Mouse (Mus musculus) liver, embryonic 15.5 days (tissue): ENCODE measurements around the gene Lonp1. TPM values are rescaled to one million over a fixed set of nuclear protein-coding genes. Genes with fewer than 3 reads are reported as not detected.

ENCODE experiments used
- ATAC-seq: fragments of 200-750 bp; cut with Nextera tagmentation; 2 replicates; pipeline ENCODE4 v1.8.0; 2017; ENCODE audit warnings: moderate number of reproducible peaks, mild to moderate bottlenecking, moderate library complexity; ENCODE audit not compliant: insufficient read depth
- H3K27ac ChIP-seq: fragments of 300-500 bp; sonication (generic); replicated peaks from 2 replicates; pipeline ENCODE4 v1.5.1; 2015; ENCODE audit warnings: mild to moderate bottlenecking, inconsistent platforms
- H3K27me3 ChIP-seq: fragments of 300-500 bp; sonication (generic); 2 replicates; pipeline ENCODE4 v1.6.1; 2015; ENCODE audit warnings: mild to moderate bottlenecking, inconsistent platforms
- H3K36me3 ChIP-seq: fragments of 300-500 bp; sonication (generic); replicated peaks from 2 replicates; pipeline ENCODE4 v1.6.1; 2015; ENCODE audit warnings: moderate library complexity, mild to moderate bottlenecking, inconsistent platforms
- H3K4me1 ChIP-seq: fragments of 300-500 bp; sonication (generic); replicated peaks from 2 replicates; pipeline ENCODE4 v1.6.1; 2015; ENCODE audit warnings: inconsistent platforms
- H3K4me2 ChIP-seq: fragments of 300-500 bp; sonication (generic); 2 replicates; pipeline ENCODE4 v1.6.1; 2015; ENCODE audit warnings: moderate library complexity, mild to moderate bottlenecking, inconsistent platforms
- H3K4me3 ChIP-seq: fragments of 300-500 bp; sonication (generic); replicated peaks from 2 replicates; pipeline ENCODE4 v1.5.1; 2015; ENCODE audit warnings: mild to moderate bottlenecking, inconsistent platforms
- H3K9ac ChIP-seq: fragments of 300-500 bp; sonication (generic); 2 replicates; pipeline ENCODE4 v1.6.1; 2015; ENCODE audit warnings: moderate library complexity, mild to moderate bottlenecking, inconsistent platforms
- H3K9me3 ChIP-seq: fragments of 300-500 bp; sonication (generic); replicated peaks from 2 replicates; pipeline ENCODE4 v1.6.1; 2016; ENCODE audit warnings: inconsistent platforms
- WGBS: fragments of 180-500 bp; shearing (Covaris S2); methylation state at CpG from one replicate; pipeline ENCODE4 v1.1.7; 2015; ENCODE audit warnings: mixed read lengths; ENCODE audit not compliant: insufficient replicate concordance; 5-methylcytosine and 5-hydroxymethylcytosine counted together
- polyA plus RNA-seq: library from polyadenylated mRNA; unstranded; fragments of >200 nt; fragmentation: Nextera tagmentation; extraction: Ambion mirVana; gene quantifications from 2 replicates; pipeline ENCODE4 v1.2.1, GENCODE M21; 2015

Gene Lonp1
- polyA plus RNA-seq, 1 experiment from 2014 or later: 36.9 TPM

DNA sequence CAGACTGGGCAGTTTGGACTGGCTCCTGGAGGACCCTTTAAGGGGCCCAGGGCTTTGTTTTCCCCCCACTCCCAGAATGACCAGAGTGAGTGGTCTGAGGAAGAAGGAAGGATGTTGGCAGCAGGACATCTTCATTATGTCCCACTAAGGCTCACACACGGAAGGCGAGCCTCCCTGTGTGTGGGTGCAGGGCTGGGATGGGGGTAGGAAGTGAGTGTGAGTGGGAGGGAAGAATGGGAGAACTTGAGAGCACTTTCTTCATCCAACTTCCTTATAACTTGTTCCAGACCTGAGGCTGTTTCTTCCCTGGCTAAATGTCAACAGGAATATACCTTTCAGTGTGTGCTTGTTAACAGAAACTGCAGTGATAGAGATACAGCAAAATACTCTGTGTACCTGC is 15.4 kb downstream of the Lonp1 start:
- H3K4me3 ChIP-seq: peak overlapping the region; percentile 41; the same call in 1 of the 2 replicates
- peaks cover 38% of the 10 kb centered on the region for H3K36me3 ChIP-seq
- H3K4me1 ChIP-seq: peaks cover 74% of the 10 kb centered on the region
- no peak overlapping the region for H3K9ac ChIP-seq
- no peaks in the 10 kb centered on the region for H3K9me3 ChIP-seq
- ATAC-seq: no peak
- H3K27me3 ChIP-seq: no peaks in the 10 kb centered on the region
- peak overlapping the region; percentile 59 for H3K4me2 ChIP-seq
- 79% methylated on average over 2 of the region's 2 CpGs for WGBS
- H3K27ac ChIP-seq: peak overlapping the region; percentile 86

DNA sequence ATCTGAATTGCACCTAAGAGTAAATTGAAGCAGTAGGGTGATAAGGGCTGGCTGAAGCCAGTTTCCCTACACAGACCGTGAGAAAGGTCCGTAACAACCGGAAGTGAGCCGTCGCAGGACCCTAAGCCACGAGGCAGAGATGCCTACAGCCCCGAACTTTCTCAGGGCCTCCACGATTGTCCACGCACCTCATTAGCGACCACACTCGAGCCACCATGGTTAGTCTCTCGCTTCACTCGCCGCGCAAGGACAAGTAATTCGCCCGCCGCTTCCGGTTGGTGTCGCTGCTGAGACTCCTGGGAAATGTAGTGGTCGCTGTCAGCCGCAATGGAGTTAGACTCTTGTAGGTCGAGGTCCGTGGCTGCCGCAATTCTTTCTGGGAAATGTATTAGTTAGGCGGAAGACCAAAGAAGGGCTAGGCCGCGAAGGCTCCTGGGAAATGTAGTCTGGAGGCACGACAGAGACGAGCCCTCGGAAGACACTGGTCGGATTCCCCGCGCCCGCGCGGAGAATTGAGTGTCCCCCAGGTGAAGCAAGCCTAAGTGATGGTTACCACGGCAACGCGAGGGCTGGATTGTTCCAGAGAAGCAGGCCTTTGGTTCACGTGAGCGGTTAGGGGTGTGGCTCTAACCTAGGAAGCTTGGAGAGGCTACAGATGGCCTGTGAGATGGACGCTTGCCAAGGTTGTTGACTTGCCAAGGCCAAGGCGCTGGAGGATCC is 17.1 kb downstream of the Lonp1 start, which contains the start of gene 2410015M20Rik:
Gene 2410015M20Rik, minus strand, starts transcription at position 320 of the 720 bp plus-strand sequence.
- WGBS: under 1% methylated on average over 44 of the region's 44 CpGs
- Histone ChIP-seq H3K4me3 (peak within 1 kb of the TSS; percentile 66), H3K4me2 (peak within 1 kb of the TSS; percentile 74), H3K27me3 (no peaks in the 10 kb centered on the region), H3K36me3 (peaks cover 38% of the 10 kb centered on the region), H3K9ac (peak within 1 kb of the TSS; percentile 69), H3K9me3 (no peaks in the 10 kb centered on the region), H3K4me1 (peaks cover 61% of the 10 kb centered on the region), H3K27ac (peak within 1 kb of the TSS; percentile 85)
- ATAC-seq: peak; percentile 82

DNA sequence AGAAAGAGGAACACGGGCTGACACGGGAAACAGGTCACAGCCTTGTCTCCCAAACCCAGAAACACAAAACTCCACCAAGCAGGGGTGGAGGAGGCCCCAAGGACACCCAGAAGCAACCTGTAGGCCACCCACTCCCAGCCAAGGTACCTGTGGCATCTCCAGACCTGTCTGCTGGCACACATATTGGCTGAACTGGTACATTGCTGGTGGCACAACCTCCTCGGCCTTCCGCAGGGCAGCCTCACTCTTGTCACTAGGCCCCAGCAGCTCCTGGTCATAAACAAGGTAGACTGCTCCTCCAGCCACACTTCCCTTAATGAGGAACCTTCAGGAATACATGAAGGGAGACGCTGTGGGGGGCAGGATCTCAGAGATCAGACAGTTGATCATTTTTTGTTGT is 18.0 kb downstream of the Lonp1 start:
- peaks cover 43% of the 10 kb centered on the region for H3K36me3 ChIP-seq
- H3K4me2 ChIP-seq: peak overlapping the region; percentile 74
- H3K9me3 ChIP-seq: no peaks in the 10 kb centered on the region
- H3K4me1 ChIP-seq: peaks cover 52% of the 10 kb centered on the region
- H3K27me3 ChIP-seq: no peaks in the 10 kb centered on the region
- WGBS: 26% methylated on average over 5 of the region's 5 CpGs
- ATAC-seq: no peak
- peak overlapping the region; percentile 66 for H3K4me3 ChIP-seq
- H3K27ac ChIP-seq: peak overlapping the region; percentile 85
- H3K9ac ChIP-seq: peak overlapping the region; percentile 69

DNA sequence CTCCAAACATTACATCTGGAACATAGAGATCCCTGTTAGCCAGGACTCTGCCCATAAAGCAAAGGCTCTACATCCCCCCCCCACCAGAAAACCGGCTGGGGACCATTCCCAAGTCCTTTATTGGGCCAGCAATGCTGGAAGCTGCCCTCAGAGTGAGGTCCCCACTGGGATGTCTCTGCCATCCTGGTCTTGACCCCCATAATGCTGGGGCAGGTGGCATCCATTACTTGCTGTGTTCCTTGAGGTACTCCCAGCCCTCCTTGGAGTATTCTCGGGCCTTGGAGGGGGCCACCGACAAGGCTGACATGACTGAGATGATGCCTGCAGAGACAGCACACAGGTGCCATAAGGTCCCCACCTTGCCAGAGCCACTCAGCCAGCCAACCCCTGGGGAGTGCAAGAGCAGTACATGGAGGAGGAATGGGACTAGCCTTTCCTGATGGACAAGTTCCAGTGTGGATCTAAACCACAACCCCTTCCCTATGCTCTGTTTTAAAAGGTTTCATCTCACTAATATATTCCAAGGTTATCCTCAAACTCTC is 19.1 kb downstream of the Lonp1 start:
- H3K4me2 ChIP-seq: peak overlapping the region; percentile 74; the same call in 1 of the 2 replicates
- no peaks in the 10 kb centered on the region for H3K27me3 ChIP-seq
- peaks cover 54% of the 10 kb centered on the region for H3K36me3 ChIP-seq
- ATAC-seq: no peak
- H3K9me3 ChIP-seq: no peaks in the 10 kb centered on the region
- H3K4me3 ChIP-seq: no peak overlapping the region
- H3K27ac ChIP-seq: no peak overlapping the region
- 70% methylated on average over 3 of the region's 3 CpGs for WGBS
- H3K4me1 ChIP-seq: peaks cover 46% of the 10 kb centered on the region
- H3K9ac ChIP-seq: no peak overlapping the region

DNA sequence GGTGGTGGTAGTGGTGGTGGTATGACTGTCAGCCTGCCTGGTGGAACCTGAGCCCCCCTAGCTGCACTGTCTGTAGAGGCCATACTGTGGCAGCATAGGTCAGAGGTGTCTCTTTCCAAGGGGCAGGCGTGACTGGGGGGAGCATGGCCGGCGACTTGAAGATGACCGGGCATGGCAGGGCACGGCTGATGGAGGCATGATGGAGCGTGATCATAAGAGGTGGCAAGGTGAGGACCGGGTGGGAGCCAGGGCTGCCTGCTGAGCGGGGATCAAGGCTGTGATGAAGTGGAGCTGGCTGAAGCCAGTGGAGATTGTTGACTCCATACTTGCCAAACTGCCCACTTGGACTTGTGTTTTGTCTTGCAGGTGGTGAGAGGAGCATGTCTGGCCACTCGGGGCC is 21.3 kb downstream of the Lonp1 start:
- Histone ChIP-seq H3K4me1 (peaks cover 25% of the 10 kb centered on the region), H3K27me3 (no peaks in the 10 kb centered on the region), H3K9ac (no peak overlapping the region), H3K4me2 (no peak overlapping the region), H3K9me3 (no peaks in the 10 kb centered on the region), H3K36me3 (peaks cover 76% of the 10 kb centered on the region), H3K27ac (no peak overlapping the region), H3K4me3 (no peak overlapping the region)
- ATAC-seq: no peak
- WGBS: 89% methylated on average over 9 of the region's 9 CpGs

DNA sequence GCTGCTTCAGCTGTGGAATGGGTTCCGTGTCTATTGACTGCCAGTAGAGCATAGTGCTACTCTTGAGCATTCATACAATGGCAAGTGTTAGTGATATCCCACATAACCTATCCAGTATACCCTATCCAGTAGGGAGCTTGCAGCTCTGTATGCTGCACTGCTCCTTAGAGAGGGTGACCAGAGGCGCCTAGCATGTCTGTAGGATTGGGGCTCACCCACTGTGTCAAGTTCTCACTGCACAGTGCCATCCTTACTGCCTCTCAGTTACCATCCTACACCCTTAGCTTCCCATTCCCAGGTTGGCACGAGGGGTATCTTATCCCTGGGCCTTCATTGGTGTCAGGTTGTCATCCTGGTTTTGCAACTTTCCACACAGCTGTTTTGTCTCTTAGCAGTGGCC is 22.3 kb downstream of the Lonp1 start:
- H3K4me3 ChIP-seq: no peak overlapping the region
- no peak overlapping the region for H3K27ac ChIP-seq
- no peak overlapping the region for H3K9ac ChIP-seq
- H3K27me3 ChIP-seq: no peaks in the 10 kb centered on the region
- WGBS: 85% methylated on average over 3 of the region's 3 CpGs
- H3K36me3 ChIP-seq: peaks cover 86% of the 10 kb centered on the region
- no peak for ATAC-seq
- peaks cover 19% of the 10 kb centered on the region for H3K4me1 ChIP-seq
- no peaks in the 10 kb centered on the region for H3K9me3 ChIP-seq
- no peak overlapping the region for H3K4me2 ChIP-seq

DNA sequence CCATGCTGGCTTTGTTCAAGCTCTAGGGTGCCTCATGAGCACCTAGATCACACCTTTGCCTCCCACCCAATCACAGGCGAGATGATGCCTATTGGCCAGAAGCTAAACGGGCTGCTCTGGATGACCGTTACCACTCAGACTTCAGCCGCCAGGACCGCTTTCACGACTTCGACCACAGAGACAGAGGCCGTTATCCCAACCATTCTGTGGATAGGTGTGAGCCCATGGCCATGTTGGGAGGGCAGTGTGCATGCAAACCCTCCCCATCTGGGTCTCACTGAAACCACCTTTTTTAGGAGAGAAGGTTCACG is 22.7 kb downstream of the Lonp1 start:
- Histone ChIP-seq H3K36me3 (peaks cover 89% of the 10 kb centered on the region), H3K27me3 (no peaks in the 10 kb centered on the region), H3K4me2 (no peak overlapping the region), H3K9ac (no peak overlapping the region), H3K4me3 (no peak overlapping the region), H3K9me3 (no peaks in the 10 kb centered on the region), H3K4me1 (peaks cover 16% of the 10 kb centered on the region), H3K27ac (no peak overlapping the region)
- no peak for ATAC-seq
- 86% methylated on average over 9 of the region's 9 CpGs for WGBS

DNA sequence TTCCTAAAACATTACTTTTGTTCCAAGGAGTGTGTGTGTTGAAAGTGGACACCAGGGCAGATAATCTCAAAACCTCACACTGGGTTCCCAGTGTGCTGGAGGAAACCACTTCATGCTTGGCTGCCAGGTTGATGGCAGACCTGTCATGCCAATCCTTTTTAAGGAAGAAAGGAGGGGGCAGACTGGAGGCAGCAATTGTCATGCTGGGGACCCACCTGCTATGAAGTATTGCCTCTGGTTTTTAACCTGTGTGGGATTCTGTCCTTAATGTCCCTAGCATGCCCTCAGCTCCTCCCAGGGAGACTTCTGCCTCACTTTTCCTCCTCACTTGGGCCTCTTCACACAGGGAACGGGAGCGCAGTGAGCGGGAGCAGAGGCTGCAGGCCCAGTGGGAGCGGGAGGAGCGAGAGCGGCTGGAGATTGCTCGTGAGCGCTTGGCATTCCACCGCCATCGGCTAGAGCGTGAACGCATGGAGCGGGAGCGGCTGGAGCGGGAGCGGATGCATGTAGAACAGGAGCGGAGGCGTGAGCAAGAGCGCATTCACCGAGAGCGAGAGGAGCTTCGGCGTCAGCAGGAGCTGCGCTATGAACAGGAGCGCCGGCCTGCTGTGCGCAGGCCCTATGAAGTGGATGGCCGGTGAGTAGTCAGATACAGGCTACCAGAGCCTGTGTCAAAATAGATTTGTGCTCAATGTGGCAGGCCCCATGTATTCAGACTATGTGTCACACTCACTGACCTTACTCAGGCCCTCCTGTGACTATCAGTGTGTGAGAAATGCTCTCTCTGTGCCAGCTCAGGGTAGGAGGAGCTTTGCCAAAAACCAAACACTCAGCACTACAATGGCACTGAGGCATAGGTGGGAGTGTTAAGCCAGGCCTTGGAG is 23.3 kb downstream of the Lonp1 start:
- no peak overlapping the region for H3K9ac ChIP-seq
- no peaks in the 10 kb centered on the region for H3K27me3 ChIP-seq
- 95% methylated on average over 28 of the region's 28 CpGs for WGBS
- peaks cover 89% of the 10 kb centered on the region for H3K36me3 ChIP-seq
- no peak for ATAC-seq
- H3K27ac ChIP-seq: no peak overlapping the region
- H3K9me3 ChIP-seq: no peaks in the 10 kb centered on the region
- H3K4me1 ChIP-seq: peaks cover 10% of the 10 kb centered on the region
- no peak overlapping the region for H3K4me2 ChIP-seq
- H3K4me3 ChIP-seq: no peak overlapping the region

DNA sequence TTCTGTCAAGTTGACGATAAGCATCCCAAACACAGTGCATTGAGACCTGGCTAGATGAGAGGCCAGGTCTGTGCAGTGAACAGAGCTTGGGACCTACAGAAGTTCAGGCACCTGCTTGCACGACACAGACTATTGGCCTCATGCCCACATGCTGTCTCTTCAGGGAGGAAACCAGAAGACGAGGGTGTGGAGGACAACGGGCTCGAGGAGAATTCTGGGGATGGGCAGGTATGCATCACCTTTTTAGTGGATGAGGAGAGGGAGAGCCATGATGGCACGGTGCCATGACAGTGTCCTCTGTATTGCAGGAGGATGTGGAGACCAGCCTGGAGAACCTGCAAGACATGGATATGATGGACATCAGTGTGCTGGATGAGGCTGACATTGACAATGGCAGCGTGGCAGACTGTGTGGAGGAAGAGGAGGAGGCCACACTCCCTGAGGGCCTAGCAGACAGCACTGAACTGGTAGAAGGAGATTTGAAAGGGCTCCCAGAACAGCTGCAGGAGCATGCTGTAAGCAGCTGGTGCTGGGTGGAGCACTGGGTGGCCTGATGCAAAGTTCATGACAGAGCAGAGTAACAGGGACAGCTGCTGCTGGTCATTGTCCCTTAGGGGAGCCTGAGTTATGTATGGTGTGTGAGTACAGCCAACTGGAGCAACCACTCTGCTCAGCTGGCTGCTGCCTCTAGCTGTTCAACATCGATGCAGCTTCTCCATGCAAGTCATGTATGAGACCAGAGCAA is 33.0 kb downstream of the Lonp1 start:
- Histone ChIP-seq H3K27me3 (no peaks in the 10 kb centered on the region), H3K4me2 (no peak overlapping the region), H3K36me3 (peaks cover 97% of the 10 kb centered on the region), H3K4me1 (peaks cover 14% of the 10 kb centered on the region; the same call in 1 of the 2 replicates), H3K9me3 (no peaks in the 10 kb centered on the region), H3K27ac (no peak overlapping the region), H3K4me3 (no peak overlapping the region), H3K9ac (no peak overlapping the region)
- ATAC-seq: no peak
- WGBS: 87% methylated on average over 8 of the region's 8 CpGs

DNA sequence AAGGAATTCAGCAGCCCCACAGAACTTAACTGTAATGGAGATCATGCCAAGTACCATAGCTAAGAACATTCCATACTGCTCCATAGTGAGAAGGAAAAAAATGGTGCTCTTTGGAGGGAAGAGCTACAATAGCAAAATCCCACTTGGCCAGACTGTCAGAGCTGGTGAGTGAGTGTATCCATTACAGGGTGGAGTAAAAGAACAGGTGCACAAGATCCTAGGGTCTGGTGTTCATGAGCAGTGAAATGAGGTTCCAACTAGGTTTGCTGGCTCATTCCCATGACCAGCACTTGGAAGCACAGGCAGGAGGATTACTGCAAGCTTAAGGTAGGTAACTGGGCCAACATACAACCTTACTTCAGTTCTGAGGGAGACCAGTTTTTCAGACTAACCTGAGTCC is 34.1 kb downstream of the Lonp1 start:
- peaks cover 100% of the 10 kb centered on the region for H3K36me3 ChIP-seq
- H3K4me2 ChIP-seq: no peak overlapping the region
- H3K4me1 ChIP-seq: peaks cover 23% of the 10 kb centered on the region

DNA sequence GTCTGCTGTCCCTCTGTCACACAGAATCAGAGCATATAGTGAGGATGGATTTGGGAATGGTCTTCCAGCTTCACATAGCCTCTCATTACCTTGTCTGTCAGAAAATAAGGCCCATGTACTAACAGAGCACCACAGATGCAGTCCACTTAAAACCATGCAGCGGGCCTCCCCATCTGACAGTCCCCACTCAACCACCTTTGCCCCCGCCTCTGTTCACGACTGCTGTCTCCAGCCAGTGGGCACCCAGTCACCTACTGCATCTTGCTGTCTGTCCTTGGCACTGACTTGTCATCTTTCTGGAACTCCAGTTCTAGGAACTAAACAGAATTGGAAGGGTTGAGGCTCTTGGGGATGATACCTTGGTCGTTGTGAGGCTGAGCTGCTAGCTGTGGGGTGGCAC is 37.8 kb downstream of the Lonp1 start:
- WGBS: 92% methylated on average over 4 of the region's 4 CpGs
- no peak overlapping the region for H3K4me3 ChIP-seq
- ATAC-seq: no peak
- H3K9me3 ChIP-seq: no peaks in the 10 kb centered on the region
- H3K4me2 ChIP-seq: no peak overlapping the region
- H3K36me3 ChIP-seq: peaks cover 78% of the 10 kb centered on the region
- peaks cover 43% of the 10 kb centered on the region for H3K4me1 ChIP-seq
- no peak overlapping the region for H3K27ac ChIP-seq
- H3K27me3 ChIP-seq: no peaks in the 10 kb centered on the region
- H3K9ac ChIP-seq: no peak overlapping the region

More for the DNA sequence above, 34.1 kb downstream of the Lonp1 start:
- H3K9me3 ChIP-seq: no peaks in the 10 kb centered on the region
- no peaks in the 10 kb centered on the region for H3K27me3 ChIP-seq
- no peak overlapping the region for H3K27ac ChIP-seq
- no peak for ATAC-seq
- no peak overlapping the region for H3K4me3 ChIP-seq
- no peak overlapping the region for H3K9ac ChIP-seq
